Mouse (Mus musculus): Measurements from ENCODE around the gene Cdh12. TPM values are rescaled to one million over a fixed set of nuclear protein-coding genes. Genes with fewer than 3 reads are reported as not detected.

The Cdh12 gene
- polyA plus RNA-seq, 1 experiment from 2014 or later = 6.8 TPM

- Histone ChIP-seq H3K9me3 (ENCODE audit: control insufficient read depth, low read length) (no peaks in the 10 kb centered on the region), H3K4me2 (ENCODE audit: low read length) (no peak overlapping the region), H3K27me3 (ENCODE audit: control insufficient read depth, insufficient read depth, low read length) (no peaks in the 10 kb centered on the region), H3K9ac (replicated peaks; ENCODE audit: low read length) (no peak overlapping the region), H3K4me3 (replicated peaks; ENCODE audit: low read depth, low read length) (no peak overlapping the region), H3K27ac (replicated peaks; ENCODE audit: low read depth, low read length) (no peak overlapping the region), H3K4me1 (ENCODE audit: control insufficient read depth, insufficient read depth, low read length) (no peaks in the 10 kb centered on the region), H3K36me3 (ENCODE audit: control insufficient read depth, insufficient read depth, low read length) (no peaks in the 10 kb centered on the region)
- DNase-seq = peak; percentile 53
- 24% methylated on average over 4 of the region's 4 CpGs for WGBS
- ATAC-seq (ENCODE audit: low FRiP score, low TSS enrichment) = peak; percentile 53; the same call in 1 of the 2 replicates
These were observed 347.9 kb downstream of the Cdh12 start for GRCm38 (mm10) chr15:20796999-20797398.

- ATAC-seq (ENCODE audit: low FRiP score, low TSS enrichment) (no peak), DNase-seq (no peak)
- 92% methylated on average over 2 of the region's 2 CpGs for WGBS
These were observed 349.5 kb downstream of the Cdh12 start for GRCm38 (mm10) chr15:20798541-20798940.

GRCm38 (mm10) chr15:20835887-20836286 is 386.8 kb downstream of the Cdh12 start:
- peak; percentile 12 for DNase-seq
- 59% methylated on average over 1 of the region's 1 CpGs for WGBS
- Histone ChIP-seq H3K9me3 (ENCODE audit: control insufficient read depth, low read length) (no peaks in the 10 kb centered on the region), H3K9ac (replicated peaks; ENCODE audit: low read length) (no peak overlapping the region), H3K27ac (replicated peaks; ENCODE audit: low read depth, low read length) (no peak overlapping the region), H3K4me3 (replicated peaks; ENCODE audit: low read depth, low read length) (no peak overlapping the region), H3K4me2 (ENCODE audit: low read length) (no peak overlapping the region), H3K27me3 (ENCODE audit: control insufficient read depth, insufficient read depth, low read length) (no peaks in the 10 kb centered on the region), H3K4me1 (ENCODE audit: control insufficient read depth, insufficient read depth, low read length) (no peaks in the 10 kb centered on the region), H3K36me3 (ENCODE audit: control insufficient read depth, insufficient read depth, low read length) (no peaks in the 10 kb centered on the region)
- ATAC-seq (ENCODE audit: low FRiP score, low TSS enrichment) = no peak; the same call in 1 of the 2 replicates

More at GRCm38 (mm10) chr15:20798541-20798940, 349.5 kb downstream of the Cdh12 start:
- Histone ChIP-seq H3K4me1 (ENCODE audit: control insufficient read depth, insufficient read depth, low read length) (no peaks in the 10 kb centered on the region), H3K36me3 (ENCODE audit: control insufficient read depth, insufficient read depth, low read length) (no peaks in the 10 kb centered on the region), H3K4me3 (replicated peaks; ENCODE audit: low read depth, low read length) (no peak overlapping the region), H3K9ac (replicated peaks; ENCODE audit: low read length) (no peak overlapping the region), H3K4me2 (ENCODE audit: low read length) (no peak overlapping the region), H3K27ac (replicated peaks; ENCODE audit: low read depth, low read length) (no peak overlapping the region), H3K27me3 (ENCODE audit: control insufficient read depth, insufficient read depth, low read length) (no peaks in the 10 kb centered on the region), H3K9me3 (ENCODE audit: control insufficient read depth, low read length) (no peaks in the 10 kb centered on the region)

GRCm38 (mm10) chr15:20836991-20837390 is 387.9 kb downstream of the Cdh12 start:
- no peak overlapping the region for H3K9ac ChIP-seq (replicated peaks; ENCODE audit: low read length)
- ATAC-seq (ENCODE audit: low FRiP score, low TSS enrichment) (no peak), DNase-seq (peak; percentile 4)

GRCm38 (mm10) chr15:20841479-20841878 is 392.4 kb downstream of the Cdh12 start:
- Histone ChIP-seq H3K9me3 (ENCODE audit: control insufficient read depth, low read length) (no peaks in the 10 kb centered on the region), H3K4me2 (ENCODE audit: low read length) (no peak overlapping the region), H3K27me3 (ENCODE audit: control insufficient read depth, insufficient read depth, low read length) (no peaks in the 10 kb centered on the region), H3K27ac (replicated peaks; ENCODE audit: low read depth, low read length) (no peak overlapping the region), H3K4me1 (ENCODE audit: control insufficient read depth, insufficient read depth, low read length) (no peaks in the 10 kb centered on the region), H3K9ac (replicated peaks; ENCODE audit: low read length) (no peak overlapping the region), H3K4me3 (replicated peaks; ENCODE audit: low read depth, low read length) (no peak overlapping the region), H3K36me3 (ENCODE audit: control insufficient read depth, insufficient read depth, low read length) (no peaks in the 10 kb centered on the region)
- no peak for DNase-seq
- 94% methylated on average over 5 of the region's 5 CpGs for WGBS
- ATAC-seq (ENCODE audit: low FRiP score, low TSS enrichment) = no peak

More at GRCm38 (mm10) chr15:20836991-20837390, 387.9 kb downstream of the Cdh12 start:
- no peaks in the 10 kb centered on the region for H3K36me3 ChIP-seq (ENCODE audit: control insufficient read depth, insufficient read depth, low read length)
- H3K27ac ChIP-seq (replicated peaks; ENCODE audit: low read depth, low read length) = no peak overlapping the region
- no peaks in the 10 kb centered on the region for H3K4me1 ChIP-seq (ENCODE audit: control insufficient read depth, insufficient read depth, low read length)
- WGBS = 63% methylated on average over 3 of the region's 3 CpGs
- no peak overlapping the region for H3K4me2 ChIP-seq (ENCODE audit: low read length)
- H3K27me3 ChIP-seq (ENCODE audit: control insufficient read depth, insufficient read depth, low read length) = no peaks in the 10 kb centered on the region
- no peak overlapping the region for H3K4me3 ChIP-seq (replicated peaks; ENCODE audit: low read depth, low read length)
- no peaks in the 10 kb centered on the region for H3K9me3 ChIP-seq (ENCODE audit: control insufficient read depth, low read length)

- no peak overlapping the region for H3K9ac ChIP-seq (replicated peaks; ENCODE audit: low read length)
- ATAC-seq (ENCODE audit: low FRiP score, low TSS enrichment) (no peak), DNase-seq (peak; percentile 37)
- no peak overlapping the region for H3K4me3 ChIP-seq (replicated peaks; ENCODE audit: low read depth, low read length)
- 0 out of 2 replicates have a peak, but pooled peaks cover 2% of the 10 kb centered on the region for H3K4me1 ChIP-seq (ENCODE audit: control insufficient read depth, insufficient read depth, low read length)
- H3K27me3 ChIP-seq (ENCODE audit: control insufficient read depth, insufficient read depth, low read length) = no peaks in the 10 kb centered on the region
- 65% methylated on average over 2 of the region's 2 CpGs for WGBS
- no peaks in the 10 kb centered on the region for H3K36me3 ChIP-seq (ENCODE audit: control insufficient read depth, insufficient read depth, low read length)
- no peaks in the 10 kb centered on the region for H3K9me3 ChIP-seq (ENCODE audit: control insufficient read depth, low read length)
- H3K4me2 ChIP-seq (ENCODE audit: low read length) = no peak overlapping the region
- no peak overlapping the region for H3K27ac ChIP-seq (replicated peaks; ENCODE audit: low read depth, low read length)
These were observed 414.0 kb downstream of the Cdh12 start for GRCm38 (mm10) chr15:20863076-20863475.

GRCm38 (mm10) chr15:20872518-20872917 is 423.5 kb downstream of the Cdh12 start:
- ATAC-seq (ENCODE audit: low FRiP score, low TSS enrichment) (no peak), DNase-seq (no peak)
- Histone ChIP-seq H3K36me3 (ENCODE audit: control insufficient read depth, insufficient read depth, low read length) (no peaks in the 10 kb centered on the region), H3K27me3 (ENCODE audit: control insufficient read depth, insufficient read depth, low read length) (no peaks in the 10 kb centered on the region), H3K27ac (replicated peaks; ENCODE audit: low read depth, low read length) (no peak overlapping the region), H3K4me3 (replicated peaks; ENCODE audit: low read depth, low read length) (no peak overlapping the region), H3K9ac (replicated peaks; ENCODE audit: low read length) (no peak overlapping the region), H3K4me1 (ENCODE audit: control insufficient read depth, insufficient read depth, low read length) (no peaks in the 10 kb centered on the region), H3K9me3 (ENCODE audit: control insufficient read depth, low read length) (no peaks in the 10 kb centered on the region), H3K4me2 (ENCODE audit: low read length) (no peak overlapping the region)
- WGBS = 63% methylated on average over 1 of the region's 1 CpGs

- WGBS = 91% methylated on average over 2 of the region's 2 CpGs
- Histone ChIP-seq H3K4me1 (ENCODE audit: control insufficient read depth, insufficient read depth, low read length) (no peaks in the 10 kb centered on the region), H3K9me3 (ENCODE audit: control insufficient read depth, low read length) (no peaks in the 10 kb centered on the region), H3K27ac (replicated peaks; ENCODE audit: low read depth, low read length) (no peak overlapping the region), H3K4me2 (ENCODE audit: low read length) (no peak overlapping the region), H3K4me3 (replicated peaks; ENCODE audit: low read depth, low read length) (no peak overlapping the region), H3K27me3 (ENCODE audit: control insufficient read depth, insufficient read depth, low read length) (no peaks in the 10 kb centered on the region), H3K9ac (replicated peaks; ENCODE audit: low read length) (no peak overlapping the region), H3K36me3 (ENCODE audit: control insufficient read depth, insufficient read depth, low read length) (no peaks in the 10 kb centered on the region)
- no peak for DNase-seq
- ATAC-seq (ENCODE audit: low FRiP score, low TSS enrichment) = no peak
These were observed 427.9 kb downstream of the Cdh12 start for GRCm38 (mm10) chr15:20876993-20877392.

- H3K27me3 ChIP-seq (ENCODE audit: control insufficient read depth, insufficient read depth, low read length) = no peaks in the 10 kb centered on the region
- no peak overlapping the region for H3K4me2 ChIP-seq (ENCODE audit: low read length)
- 85% methylated on average over 3 of the region's 3 CpGs for WGBS
- H3K36me3 ChIP-seq (ENCODE audit: control insufficient read depth, insufficient read depth, low read length) = no peaks in the 10 kb centered on the region
- no peaks in the 10 kb centered on the region for H3K4me1 ChIP-seq (ENCODE audit: control insufficient read depth, insufficient read depth, low read length)
- DNase-seq (no peak), ATAC-seq (ENCODE audit: low FRiP score, low TSS enrichment) (no peak)
- no peak overlapping the region for H3K9ac ChIP-seq (replicated peaks; ENCODE audit: low read length)
- H3K4me3 ChIP-seq (replicated peaks; ENCODE audit: low read depth, low read length) = no peak overlapping the region
- H3K27ac ChIP-seq (replicated peaks; ENCODE audit: low read depth, low read length) = no peak overlapping the region
- H3K9me3 ChIP-seq (ENCODE audit: control insufficient read depth, low read length) = no peaks in the 10 kb centered on the region
These were observed 444.4 kb downstream of the Cdh12 start for GRCm38 (mm10) chr15:20893471-20893870.

Measured in midbrain, embryonic 14.5 days (tissue).